Mouse (Mus musculus) kidney, embryonic 15.5 days (tissue): Measurements from ENCODE around the gene Trim12a. TPM values are rescaled to one million over a fixed set of nuclear protein-coding genes. Genes with fewer than 3 reads are reported as not detected.
"Not testable (repeated sequence)": the region's sequence is repeated elsewhere in the genome, so short reads cannot be mapped to it uniquely, and the experiment has no call there.

ENCODE experiments used
- ATAC-seq: fragments of 200-750 bp; cut with Nextera tagmentation; replicated peaks from 2 replicates; pipeline ENCODE4 v1.8.0; 2017; ENCODE audit warnings: moderate TSS enrichment; ENCODE audit not compliant: low FRiP score
- H3K27ac ChIP-seq: fragments of 300-500 bp; sonication (generic); 2 replicates; pipeline ENCODE4 v1.5.1; 2015; ENCODE audit warnings: mild to moderate bottlenecking, inconsistent platforms
- H3K27me3 ChIP-seq: fragments of 300-500 bp; sonication (generic); 2 replicates; pipeline ENCODE4 v1.6.1; 2015; ENCODE audit warnings: inconsistent platforms
- H3K36me3 ChIP-seq: fragments of 300-500 bp; sonication (generic); 2 replicates; pipeline ENCODE4 v1.6.1; 2015; ENCODE audit warnings: inconsistent platforms
- H3K4me1 ChIP-seq: fragments of 300-500 bp; sonication (generic); 2 replicates; pipeline ENCODE4 v1.6.1; 2015; ENCODE audit warnings: inconsistent platforms
- H3K4me2 ChIP-seq: fragments of 300-500 bp; sonication (generic); 2 replicates; pipeline ENCODE4 v1.6.1; 2015; ENCODE audit warnings: moderate library complexity, mild to moderate bottlenecking, inconsistent platforms
- H3K4me3 ChIP-seq: fragments of 300-500 bp; sonication (generic); replicated peaks from 2 replicates; pipeline ENCODE4 v1.5.1; 2015; ENCODE audit warnings: mild to moderate bottlenecking, inconsistent platforms
- H3K9ac ChIP-seq: fragments of 300-500 bp; sonication (generic); 2 replicates; pipeline ENCODE4 v1.6.1; 2015; ENCODE audit warnings: mild to moderate bottlenecking, inconsistent platforms
- H3K9me3 ChIP-seq: fragments of 300-500 bp; sonication (generic); replicated peaks from 2 replicates; pipeline ENCODE4 v1.6.1; 2016; ENCODE audit warnings: inconsistent platforms
- WGBS: fragments of 180-500 bp; shearing (Covaris S2); methylation state at CpG from one replicate; pipeline ENCODE4 v1.1.7; 2015; ENCODE audit warnings: mixed read lengths; 5-methylcytosine and 5-hydroxymethylcytosine counted together
- polyA plus RNA-seq: library from polyadenylated mRNA; unstranded; fragments of >200 nt; fragmentation: Nextera tagmentation; extraction: Ambion mirVana; gene quantifications from 2 replicates; pipeline ENCODE4 v1.2.1, GENCODE M21; 2015

The Trim12a gene
- 7.1 and 7.5 TPM in 2 replicates for polyA plus RNA-seq

DNA sequence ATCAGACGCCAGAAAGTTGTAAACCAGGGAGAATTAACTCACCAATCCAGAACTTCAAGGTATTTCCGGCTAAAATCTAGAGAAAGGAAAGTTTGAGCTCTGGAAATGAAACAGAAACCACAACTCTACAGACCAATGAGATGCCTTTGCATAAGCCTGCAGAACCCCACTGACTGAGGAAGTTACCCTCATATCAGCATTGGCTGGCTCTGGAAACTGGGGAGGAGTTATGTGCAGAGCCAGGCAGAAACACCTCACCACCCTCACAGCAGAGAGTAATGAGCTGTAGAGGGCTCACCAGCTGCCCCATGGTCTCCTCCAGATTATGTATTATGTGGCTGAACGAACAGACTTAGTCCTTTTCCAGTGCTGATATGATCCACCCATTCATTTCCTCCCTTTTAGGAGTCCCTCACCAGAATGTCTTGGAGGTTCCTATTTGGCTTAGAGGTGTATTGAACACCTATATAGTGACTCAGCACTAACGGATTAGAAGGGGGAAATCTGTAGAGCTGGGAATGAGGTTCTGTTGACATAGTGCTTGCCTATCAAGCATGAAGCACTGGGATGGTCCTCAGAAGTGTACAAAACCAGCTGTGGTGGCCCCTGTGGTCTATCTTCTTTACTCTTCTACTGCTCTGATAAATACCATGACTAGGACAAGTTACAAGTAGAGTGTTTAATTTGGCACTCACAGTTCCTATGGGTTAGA is at the start of gene Trim12a:
Gene Trim12a (minus strand): TSS at position 98 of the 712 bp plus-strand sequence.
- WGBS: 20% methylated on average over 4 of the region's 4 CpGs
- H3K4me3 ChIP-seq: peak within 1 kb of the TSS; percentile 43
- not testable (repeated sequence) for H3K4me1 ChIP-seq, H3K9me3 ChIP-seq, H3K27me3 ChIP-seq, H3K36me3 ChIP-seq
- peak; percentile 95 for ATAC-seq
- peak within 1 kb of the TSS; percentile 35 for H3K9ac ChIP-seq
- H3K27ac ChIP-seq: peak within 1 kb of the TSS; percentile 42
- H3K4me2 ChIP-seq: peak within 1 kb of the TSS; percentile 56

DNA sequence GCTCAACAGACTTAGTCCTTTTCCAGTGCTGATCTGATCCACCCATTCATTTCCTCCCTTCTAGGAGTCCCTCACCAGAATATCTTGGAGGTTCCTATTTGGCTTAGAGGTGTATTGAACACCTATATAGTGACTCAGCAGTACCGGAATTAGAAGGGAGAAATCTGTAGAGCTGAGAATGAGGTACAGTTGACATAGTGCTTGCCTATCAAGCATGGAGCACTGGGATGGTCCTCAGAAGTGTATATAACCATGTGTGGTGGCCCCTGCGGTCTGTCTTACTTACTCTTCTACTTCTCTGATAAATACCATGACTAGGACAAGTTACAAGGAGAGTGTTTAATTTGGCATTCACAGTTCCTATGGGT is 38.3 kb upstream of the Trim12a start:
- Histone ChIP-seq H3K27me3 (no peaks in the 10 kb centered on the region), H3K9me3 (no peaks in the 10 kb centered on the region), H3K27ac (0 out of 2 replicates have a peak overlapping the region, but pooled peaks have one; percentile 49), H3K4me1 (0 out of 2 replicates have a peak, but pooled peaks cover 5% of the 10 kb centered on the region), H3K36me3 (no peaks in the 10 kb centered on the region), H3K9ac (no peak overlapping the region), H3K4me2 (peak overlapping the region; percentile 61), H3K4me3 (peak overlapping the region; percentile 52; the same call in 1 of the 2 replicates)
- 84% methylated on average over 2 of the region's 2 CpGs for WGBS
- ATAC-seq: no peak; the same call in none of the 2 replicates

DNA sequence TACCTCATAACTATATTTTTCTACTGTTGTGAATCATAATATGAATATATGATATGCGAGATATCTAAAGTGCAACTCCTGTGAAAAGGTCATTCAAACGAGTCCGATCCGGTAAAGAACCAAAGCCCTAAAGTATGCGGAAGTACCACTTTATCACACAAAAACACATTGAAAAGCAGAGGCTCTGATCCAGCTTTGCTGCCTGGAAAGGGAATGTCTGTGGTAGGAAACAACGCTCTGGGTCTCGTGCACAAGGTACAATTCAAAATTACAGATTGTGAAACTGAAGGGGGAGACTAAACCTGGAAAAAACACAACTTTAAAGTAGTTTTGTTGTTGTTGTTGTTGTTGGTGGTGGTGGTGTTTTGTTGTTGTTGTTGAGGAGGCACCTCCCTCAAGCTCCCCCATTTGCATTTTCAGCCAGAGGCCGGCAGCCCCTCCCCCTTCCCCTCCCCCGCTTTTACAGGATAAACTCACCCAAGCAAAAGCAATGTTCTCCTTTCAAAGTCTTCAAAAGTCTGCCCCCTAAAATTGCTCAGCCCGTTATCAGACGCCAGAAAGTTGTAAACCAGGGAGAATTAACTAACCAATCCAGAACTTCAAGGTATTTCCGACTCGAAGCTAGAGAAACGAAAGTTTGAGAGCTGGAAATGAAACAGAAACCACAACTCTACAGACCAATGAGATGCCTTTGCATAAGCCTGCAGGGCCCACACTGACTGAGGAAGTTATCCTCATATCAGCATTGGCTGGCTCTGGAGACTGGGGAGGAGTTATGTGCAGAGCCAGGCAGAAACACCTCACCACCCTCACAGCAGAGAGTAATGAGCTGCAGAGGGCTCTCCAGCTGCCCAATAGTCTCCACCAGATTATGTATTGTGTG is 37.7 kb upstream of the Trim12a start, which contains the start of gene Trim12c:
Gene Trim12c (minus strand): TSS at position 646 of the 883 bp plus-strand sequence.
- H3K27ac ChIP-seq: peak within 1 kb of the TSS; percentile 70
- peak within 1 kb of the TSS; percentile 29; the same call in 1 of the 2 replicates for H3K9ac ChIP-seq
- WGBS: 3% methylated on average over 14 of the region's 14 CpGs

DNA sequence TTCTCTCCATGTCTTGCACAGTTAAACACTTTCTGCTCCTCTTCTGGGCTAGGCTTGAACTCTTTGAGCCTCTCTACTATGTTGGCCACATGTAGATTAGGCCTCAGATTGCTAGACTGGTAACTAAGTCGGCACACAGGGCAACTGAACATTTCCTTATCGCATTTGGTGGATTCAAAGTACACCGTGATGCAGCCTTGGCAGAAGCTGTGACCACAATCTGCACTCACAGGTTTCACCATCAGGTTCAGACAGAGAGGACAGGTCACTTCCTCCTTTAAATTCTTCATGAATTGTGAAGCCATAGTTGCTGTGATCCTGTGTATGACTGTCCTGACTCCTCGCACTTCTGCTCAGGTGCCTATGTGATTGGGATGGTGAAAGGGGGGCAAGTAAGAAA is 32.8 kb upstream of the Trim12a start:
- H3K9me3 ChIP-seq, H3K27me3 ChIP-seq, H3K4me2 ChIP-seq, H3K9ac ChIP-seq, ATAC-seq, H3K4me3 ChIP-seq, H3K4me1 ChIP-seq, H3K36me3 ChIP-seq, H3K27ac ChIP-seq: not testable (repeated sequence)
- WGBS: 87% methylated on average over 4 of the region's 4 CpGs

More for the DNA sequence above, 37.7 kb upstream of the Trim12a start, which contains the start of gene Trim12c:
- Histone ChIP-seq H3K4me1 (0 out of 2 replicates have a peak, but pooled peaks cover 5% of the 10 kb centered on the region), H3K9me3 (no peaks in the 10 kb centered on the region), H3K27me3 (no peaks in the 10 kb centered on the region), H3K4me2 (peak within 1 kb of the TSS; percentile 61), H3K4me3 (peak within 1 kb of the TSS; percentile 52), H3K36me3 (no peaks in the 10 kb centered on the region)
- ATAC-seq: peak; percentile 100

DNA sequence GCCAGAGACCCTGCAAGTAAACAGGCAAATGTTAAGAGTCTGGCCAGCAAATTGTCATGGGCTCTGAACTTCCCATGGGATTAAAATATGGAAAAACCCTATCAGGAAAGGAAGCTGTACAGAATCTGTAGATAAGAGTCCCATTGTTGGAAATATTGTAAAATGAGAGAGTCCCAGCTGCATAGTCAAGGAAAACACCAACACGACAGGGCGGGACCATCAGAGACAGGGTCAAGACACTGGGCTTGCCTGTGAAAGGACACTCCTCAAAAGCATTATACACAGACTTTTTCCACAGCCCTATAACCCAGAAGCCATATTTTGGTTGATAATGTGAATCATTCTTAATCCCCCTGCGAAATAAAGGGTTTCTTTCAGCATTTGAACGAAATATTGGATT is 25.5 kb upstream of the Trim12a start:
- ATAC-seq, H3K27me3 ChIP-seq, H3K4me3 ChIP-seq, H3K9ac ChIP-seq, H3K36me3 ChIP-seq, H3K4me2 ChIP-seq, H3K4me1 ChIP-seq, H3K27ac ChIP-seq, H3K9me3 ChIP-seq: not testable (repeated sequence)
- WGBS: 90% methylated on average over 3 of the region's 4 CpGs

DNA sequence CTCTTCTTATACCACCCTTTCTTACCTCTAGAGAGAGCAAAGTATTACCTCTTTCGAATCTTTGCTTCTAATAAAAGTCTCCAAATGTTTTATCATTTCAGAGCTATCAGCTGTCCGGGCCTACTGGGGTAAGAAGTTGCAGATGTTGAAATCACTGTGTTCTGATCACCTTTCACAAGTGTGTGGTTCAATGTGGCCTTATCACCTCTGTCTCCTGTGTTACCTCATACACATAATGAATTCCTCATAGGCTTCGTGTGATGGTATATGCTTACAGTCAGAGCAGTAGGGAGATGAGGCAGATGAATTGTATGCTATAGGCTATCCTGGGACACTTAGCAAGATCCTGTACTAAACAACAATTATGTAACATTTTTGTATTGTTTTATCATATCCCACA is 20.3 kb upstream of the Trim12a start:
- H3K27me3 ChIP-seq, H3K36me3 ChIP-seq, ATAC-seq, H3K4me3 ChIP-seq, H3K4me2 ChIP-seq, H3K27ac ChIP-seq, H3K4me1 ChIP-seq, H3K9me3 ChIP-seq, H3K9ac ChIP-seq: not testable (repeated sequence)
- WGBS: 84% methylated on average over 3 of the region's 3 CpGs

DNA sequence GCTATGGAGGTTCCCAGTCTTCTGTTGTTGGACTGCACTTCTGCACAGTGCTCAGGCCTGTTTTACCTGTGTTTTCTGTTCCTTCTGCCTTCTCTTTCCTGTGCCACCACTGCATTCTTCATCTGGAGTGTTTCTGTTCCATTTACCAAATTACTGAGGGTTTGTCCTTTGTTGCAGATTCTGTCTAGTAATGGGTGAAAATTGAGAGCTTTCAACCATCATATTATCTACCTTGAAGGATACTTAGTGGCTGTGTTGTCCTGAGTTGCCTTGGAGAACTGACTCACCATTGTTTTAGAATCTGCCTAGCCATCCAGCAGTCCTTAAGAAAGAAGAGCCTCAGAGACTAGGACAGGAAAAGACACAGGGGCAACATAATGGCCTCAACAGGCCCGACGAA is 13.9 kb upstream of the Trim12a start, which contains the start of gene Trim34b:
Gene Trim34b (plus strand): TSS at position 301 of the 400 bp plus-strand sequence.
- not testable (repeated sequence) for H3K9me3 ChIP-seq, ATAC-seq, H3K27me3 ChIP-seq, H3K9ac ChIP-seq, H3K27ac ChIP-seq, H3K4me1 ChIP-seq, H3K4me2 ChIP-seq, H3K36me3 ChIP-seq, H3K4me3 ChIP-seq
- 92% methylated on average over 2 of the region's 2 CpGs for WGBS

DNA sequence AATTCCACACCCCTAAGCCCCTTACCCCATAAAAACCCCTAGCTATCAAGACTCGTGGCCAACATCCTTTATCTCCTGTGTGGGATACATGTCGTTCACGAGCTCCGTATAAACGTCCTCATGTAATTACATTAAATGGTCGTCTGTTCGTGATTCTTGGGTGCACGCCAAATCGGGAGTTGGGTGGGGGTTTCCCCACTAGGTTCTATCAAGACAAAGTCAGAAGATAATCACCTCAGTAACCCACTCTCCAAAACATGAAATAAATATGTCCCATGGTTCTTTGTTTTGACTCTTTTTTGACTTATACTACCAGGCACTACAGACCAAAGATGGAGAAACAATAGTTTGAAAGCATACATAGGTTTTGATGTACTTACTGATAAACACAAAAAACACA is 6.8 kb upstream of the Trim12a start:
- Histone ChIP-seq H3K4me1 (no peaks in the 10 kb centered on the region), H3K4me2 (no peak overlapping the region), H3K36me3 (no peaks in the 10 kb centered on the region), H3K27ac (no peak overlapping the region), H3K9me3 (no peaks in the 10 kb centered on the region), H3K9ac (no peak overlapping the region), H3K27me3 (no peaks in the 10 kb centered on the region), H3K4me3 (no peak overlapping the region)
- 76% methylated on average over 9 of the region's 9 CpGs for WGBS
- no peak for ATAC-seq

DNA sequence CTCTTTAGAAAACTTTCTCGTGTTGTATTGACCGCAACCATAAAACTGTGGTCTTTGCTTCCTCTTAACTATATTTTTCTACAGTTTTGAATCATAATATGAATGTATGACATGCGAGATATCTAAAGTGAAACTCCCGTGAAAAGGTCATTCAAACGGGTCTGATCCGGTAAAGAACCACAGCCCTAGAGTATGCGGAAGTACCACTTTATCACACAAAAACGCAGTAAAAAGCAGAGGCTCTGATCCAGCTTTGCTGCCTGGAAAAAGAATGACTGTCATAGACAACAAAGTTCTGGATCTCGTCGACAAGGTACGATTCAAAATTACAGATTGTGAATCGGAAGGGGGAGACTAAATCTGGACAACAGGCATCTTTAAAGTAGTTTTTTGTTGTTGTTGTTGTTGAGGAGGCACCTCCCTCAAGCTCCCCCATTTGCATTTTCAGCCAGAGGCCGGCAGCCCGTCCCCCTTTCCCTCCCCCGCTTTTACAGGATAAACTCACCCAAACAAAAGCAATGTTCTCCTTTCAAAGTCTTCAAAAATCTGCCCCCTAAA is 391 bp downstream of the Trim12a start:
- ATAC-seq: peak; percentile 67
- 12% methylated on average over 15 of the region's 15 CpGs for WGBS

DNA sequence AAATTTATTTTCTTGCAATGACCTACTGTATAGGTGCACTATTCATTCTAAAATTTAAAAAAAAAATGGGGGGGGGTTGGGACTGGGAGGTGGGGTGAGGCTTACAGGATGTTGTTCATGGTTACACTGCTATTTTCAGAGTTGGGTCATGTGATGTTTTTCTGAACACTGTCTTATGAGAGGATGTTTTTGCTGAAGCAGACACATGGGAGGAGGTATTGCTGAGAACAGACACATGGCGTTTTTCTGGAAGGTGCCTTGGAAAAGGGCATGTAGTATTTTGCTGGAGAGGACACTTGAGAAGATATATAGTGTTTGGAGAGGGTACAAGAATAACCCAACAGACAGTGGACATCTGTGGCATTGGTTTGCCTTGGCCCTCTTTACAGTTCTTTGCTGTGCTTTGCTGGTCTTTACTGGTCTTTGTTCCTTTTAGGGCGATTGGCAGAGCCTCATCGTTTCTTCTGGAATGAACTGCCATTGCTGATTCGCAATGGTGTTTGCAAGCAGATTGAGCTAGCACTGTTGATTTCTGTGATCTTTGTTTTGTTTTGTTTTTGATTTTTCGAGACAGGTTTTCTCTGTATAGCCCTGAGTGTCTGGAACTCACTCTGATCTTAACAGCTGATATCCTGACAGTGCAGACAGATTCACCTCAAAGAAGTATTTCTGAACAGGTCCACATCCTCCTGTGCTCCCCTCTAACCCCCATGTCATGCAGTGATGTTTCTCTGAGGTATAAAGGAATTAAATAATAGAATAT is 23.4 kb downstream of the Trim12a start:
- ATAC-seq: no peak
- no peaks in the 10 kb centered on the region for H3K4me1 ChIP-seq
- H3K27ac ChIP-seq: no peak overlapping the region
- H3K27me3 ChIP-seq: no peaks in the 10 kb centered on the region
- H3K4me3 ChIP-seq: no peak overlapping the region
- no peak overlapping the region for H3K4me2 ChIP-seq
- H3K9ac ChIP-seq: no peak overlapping the region
- H3K36me3 ChIP-seq: no peaks in the 10 kb centered on the region
- 80% methylated on average over 5 of the region's 5 CpGs for WGBS
- H3K9me3 ChIP-seq: no peaks in the 10 kb centered on the region

More for the DNA sequence above, 391 bp downstream of the Trim12a start:
- peak overlapping the region; percentile 42 for H3K27ac ChIP-seq
- peak overlapping the region; percentile 35 for H3K9ac ChIP-seq
- peak overlapping the region; percentile 43 for H3K4me3 ChIP-seq
- no peaks in the 10 kb centered on the region for H3K4me1 ChIP-seq
- no peaks in the 10 kb centered on the region for H3K27me3 ChIP-seq
- H3K36me3 ChIP-seq: no peaks in the 10 kb centered on the region
- H3K9me3 ChIP-seq: no peaks in the 10 kb centered on the region
- H3K4me2 ChIP-seq: peak overlapping the region; percentile 56

DNA sequence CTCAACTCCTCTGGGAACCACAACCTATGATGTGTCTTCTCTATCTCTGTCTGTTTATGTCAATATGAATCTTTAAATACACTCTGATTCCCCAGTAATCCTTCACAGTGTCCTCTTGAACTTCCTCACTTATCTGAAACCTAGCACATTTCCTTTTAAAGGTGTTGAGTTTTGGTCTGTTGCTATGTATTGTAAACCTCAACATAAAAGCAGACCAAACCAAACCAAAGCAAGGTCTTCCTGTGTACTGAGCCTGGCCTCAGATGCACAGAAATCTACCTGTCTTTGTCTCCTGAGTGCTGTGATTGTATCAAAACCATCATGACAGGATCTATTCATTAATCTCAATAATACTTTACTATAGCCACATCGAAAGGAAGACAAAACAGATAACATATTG is 24.6 kb downstream of the Trim12a start:
- H3K4me1 ChIP-seq: no peaks in the 10 kb centered on the region
- no peaks in the 10 kb centered on the region for H3K9me3 ChIP-seq
- H3K27me3 ChIP-seq: no peaks in the 10 kb centered on the region
- WGBS: 85% methylated on average over 1 of the region's 1 CpGs
- ATAC-seq: no peak
- no peaks in the 10 kb centered on the region for H3K36me3 ChIP-seq
- no peak overlapping the region for H3K9ac ChIP-seq
- H3K27ac ChIP-seq: no peak overlapping the region
- no peak overlapping the region for H3K4me2 ChIP-seq
- H3K4me3 ChIP-seq: no peak overlapping the region
